Mouse (Mus musculus) E14TG2a.4 (cell line): ENCODE measurements around the gene Mei4.

ENCODE experiments used
- H3K27me3 ChIP-seq: 2 replicates; pipeline ENCODE4 v1.6.1; 2014; ENCODE audit warnings: low read length, control low read depth; ENCODE audit not compliant: insufficient read depth
- H3K36me3 ChIP-seq: 2 replicates; pipeline ENCODE4 v1.6.1; 2014; ENCODE audit warnings: low read length, control low read depth; ENCODE audit not compliant: insufficient read depth
- H3K4me1 ChIP-seq: replicated peaks from 2 replicates; pipeline ENCODE4 v1.6.1; 2014; ENCODE audit warnings: low read depth, low read length, control low read depth
- H3K4me3 ChIP-seq: replicated peaks from 2 replicates; pipeline ENCODE4 v1.5.1; 2014; ENCODE audit warnings: mild to moderate bottlenecking, low read length
- H3K9me3 ChIP-seq: 2 replicates; pipeline ENCODE4 v1.6.1; 2014; ENCODE audit warnings: low read length, control low read depth
- CTCF ChIP-seq: conservative IDR thresholded peaks from 2 replicates; pipeline ENCODE4 v1.5.1; 2014; ENCODE audit warnings: low read length
- NANOG ChIP-seq: IDR thresholded peaks from 2 replicates; pipeline ENCODE4 v1.6.1; 2014; ENCODE audit warnings: borderline replicate concordance, low read length, mixed read lengths
- POU5F1 ChIP-seq: IDR thresholded peaks from 2 replicates; pipeline ENCODE4 v1.6.1; 2014; ENCODE audit warnings: low read length, borderline replicate concordance

Mei4 gene

GRCm38 (mm10) chr9:82044517-82044916 lies 181.0 kb downstream of the Mei4 start:
- no peak for TF ChIP-seq POU5F1
- no peak for TF ChIP-seq CTCF
- TF ChIP-seq NANOG: no peak
- no peak overlapping the region for H3K4me3 ChIP-seq

GRCm38 (mm10) chr9:82073832-82074231 lies 210.4 kb downstream of the Mei4 start:
- Histone ChIP-seq H3K4me1 (no peaks in the 10 kb centered on the region), H3K9me3 (no peaks in the 10 kb centered on the region), H3K4me3 (no peak overlapping the region), H3K36me3 (no peaks in the 10 kb centered on the region), H3K27me3 (no peaks in the 10 kb centered on the region)
- TF ChIP-seq NANOG (no peak), POU5F1 (no peak), CTCF (no peak)

More at GRCm38 (mm10) chr9:82044517-82044916, 181.0 kb downstream of the Mei4 start:
- no peaks in the 10 kb centered on the region for H3K9me3 ChIP-seq
- no peaks in the 10 kb centered on the region for H3K27me3 ChIP-seq
- H3K4me1 ChIP-seq: no peaks in the 10 kb centered on the region
- H3K36me3 ChIP-seq: no peaks in the 10 kb centered on the region

GRCm38 (mm10) chr9:82075270-82075669 lies 211.8 kb downstream of the Mei4 start:
- Histone ChIP-seq H3K4me1 (no peaks in the 10 kb centered on the region), H3K4me3 (no peak overlapping the region), H3K9me3 (no peaks in the 10 kb centered on the region), H3K36me3 (no peaks in the 10 kb centered on the region), H3K27me3 (no peaks in the 10 kb centered on the region)
- TF ChIP-seq POU5F1: no peak
- TF ChIP-seq CTCF: no peak
- no peak for TF ChIP-seq NANOG

- H3K36me3 ChIP-seq: no peaks in the 10 kb centered on the region
- H3K9me3 ChIP-seq: no peaks in the 10 kb centered on the region
- no peaks in the 10 kb centered on the region for H3K27me3 ChIP-seq
- TF ChIP-seq POU5F1 (no peak), NANOG (no peak), CTCF (no peak)
- no peak overlapping the region for H3K4me3 ChIP-seq
- H3K4me1 ChIP-seq: no peaks in the 10 kb centered on the region
These were observed 232.9 kb downstream of the Mei4 start for GRCm38 (mm10) chr9:82096409-82096808.

DNA sequence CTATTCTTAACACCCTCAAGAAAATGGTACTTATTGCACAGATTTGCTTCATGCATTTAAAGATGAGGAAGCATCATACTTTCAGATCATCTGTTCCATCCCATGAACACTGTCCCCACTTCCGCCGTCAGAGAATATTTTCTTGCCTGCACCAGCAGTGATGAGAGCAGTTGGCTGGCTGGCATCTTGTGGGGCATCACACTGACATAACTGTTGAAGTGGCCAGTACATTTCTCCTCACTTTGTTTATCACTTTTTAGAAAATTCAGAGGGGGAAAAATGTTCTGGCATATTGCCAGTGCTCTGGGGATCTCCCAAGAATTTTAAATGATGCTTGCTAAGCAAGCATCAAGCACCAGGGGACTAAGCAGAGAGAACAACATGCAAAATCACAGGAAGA lies 251.4 kb downstream of the Mei4 start:
- no peaks in the 10 kb centered on the region for H3K27me3 ChIP-seq
- TF ChIP-seq POU5F1 (no peak), CTCF (no peak), NANOG (no peak)
- H3K9me3 ChIP-seq: no peaks in the 10 kb centered on the region
- H3K4me3 ChIP-seq: no peak overlapping the region
- H3K36me3 ChIP-seq: no peaks in the 10 kb centered on the region
- no peaks in the 10 kb centered on the region for H3K4me1 ChIP-seq

GRCm38 (mm10) chr9:82136119-82136518 lies 272.6 kb downstream of the Mei4 start:
- H3K36me3 ChIP-seq: no peaks in the 10 kb centered on the region
- H3K4me1 ChIP-seq: no peaks in the 10 kb centered on the region
- no peak for TF ChIP-seq NANOG
- TF ChIP-seq CTCF: no peak
- no peak for TF ChIP-seq POU5F1
- H3K4me3 ChIP-seq: no peak overlapping the region
- H3K27me3 ChIP-seq: no peaks in the 10 kb centered on the region
- no peaks in the 10 kb centered on the region for H3K9me3 ChIP-seq

- H3K27me3 ChIP-seq: no peaks in the 10 kb centered on the region
- H3K36me3 ChIP-seq: no peaks in the 10 kb centered on the region
- H3K4me1 ChIP-seq: no peaks in the 10 kb centered on the region
- no peak overlapping the region for H3K4me3 ChIP-seq
- no peaks in the 10 kb centered on the region for H3K9me3 ChIP-seq
- TF ChIP-seq NANOG: no peak
- no peak for TF ChIP-seq CTCF
- no peak for TF ChIP-seq POU5F1
These were observed 296.7 kb downstream of the Mei4 start for GRCm38 (mm10) chr9:82160143-82160542.

- H3K4me3 ChIP-seq: no peak overlapping the region
- TF ChIP-seq POU5F1: no peak
- no peak for TF ChIP-seq CTCF
- no peak for TF ChIP-seq NANOG
These were observed 298.9 kb downstream of the Mei4 start for GRCm38 (mm10) chr9:82162415-82162814.

GRCm38 (mm10) chr9:82217976-82218375 lies 354.5 kb downstream of the Mei4 start:
- no peak for TF ChIP-seq CTCF
- TF ChIP-seq NANOG: no peak
- TF ChIP-seq POU5F1: no peak
- H3K36me3 ChIP-seq: no peaks in the 10 kb centered on the region

More at GRCm38 (mm10) chr9:82162415-82162814, 298.9 kb downstream of the Mei4 start:
- H3K9me3 ChIP-seq: no peaks in the 10 kb centered on the region
- no peaks in the 10 kb centered on the region for H3K27me3 ChIP-seq
- no peaks in the 10 kb centered on the region for H3K4me1 ChIP-seq
- no peaks in the 10 kb centered on the region for H3K36me3 ChIP-seq

More at GRCm38 (mm10) chr9:82217976-82218375, 354.5 kb downstream of the Mei4 start:
- Histone ChIP-seq H3K9me3 (no peaks in the 10 kb centered on the region), H3K4me1 (no peaks in the 10 kb centered on the region), H3K4me3 (no peak overlapping the region), H3K27me3 (no peaks in the 10 kb centered on the region)
